Mouse (Mus musculus) heart, postnatal 14 days (tissue): ENCODE data around the gene Unc5cl. TPM values are rescaled to one million over a fixed set of nuclear protein-coding genes. Genes with fewer than 3 reads are reported as not detected.
A peak's percentile ranks its signal among the peaks of the same experiment; 100 is the strongest.

Experiments
- DNase-seq, 2 experiments: peaks; one replicate each; pipeline ENCODE4 v3.0.0; 2021 to 2022
- intact Hi-C: fragments of 180-260 bp; cut with DNase I; formaldehyde crosslinking; loops from one replicate; pipeline ENCODE4 v1.15.1; 2025
- total RNA-seq, 2 experiments: library from RNA; stranded (reverse); gene quantifications; 2 replicates each; pipeline ENCODE4 v1.2.3; 2021

Gene Unc5cl
- total RNA-seq, 2 experiments from 2014 or later = 0.17 to 0.83 TPM

- no peak for DNase-seq
- intact Hi-C loops = no loop called here
Measured at GRCm38 (mm10) chr17:48427852-48428530, 26.7 kb upstream of the Unc5cl start.

GRCm38 (mm10) chr17:48430394-48430793 lies 24.3 kb upstream of the Unc5cl start:
- DNase-seq = peak; percentile 32 to 42
- intact Hi-C loops = no loop called here

- no peak for DNase-seq
- intact Hi-C loops = no loop called here
Measured at GRCm38 (mm10) chr17:48431054-48431453, 23.6 kb upstream of the Unc5cl start.

- intact Hi-C loops = no loop called here
Measured at GRCm38 (mm10) chr17:48432158-48432980, 22.3 kb upstream of the Unc5cl start, which contains the start of gene Apobec2. Apobec2 (minus strand) TSS chr17:48432930.

GRCm38 (mm10) chr17:48433006-48433655 lies 21.6 kb upstream of the Unc5cl start:
- intact Hi-C loops = no loop called here

More at GRCm38 (mm10) chr17:48432158-48432980, 22.3 kb upstream of the Unc5cl start, which contains the start of gene Apobec2:
- peak; percentile 65 to 82 for DNase-seq

GRCm38 (mm10) chr17:48433689-48434330 lies 20.9 kb upstream of the Unc5cl start:
- DNase-seq = no peak
- intact Hi-C loops = no loop called here

More at GRCm38 (mm10) chr17:48433006-48433655, 21.6 kb upstream of the Unc5cl start:
- DNase-seq = no peak

- intact Hi-C loops = no loop called here
- DNase-seq = no peak
Measured at GRCm38 (mm10) chr17:48434479-48434878, 20.2 kb upstream of the Unc5cl start.

GRCm38 (mm10) chr17:48436487-48436886 lies 18.2 kb upstream of the Unc5cl start:
- intact Hi-C loops = no loop called here

GRCm38 (mm10) chr17:48437421-48437911 lies 17.2 kb upstream of the Unc5cl start:
- intact Hi-C loops = no loop called here
- DNase-seq = peak; percentile 46 to 62

More at GRCm38 (mm10) chr17:48436487-48436886, 18.2 kb upstream of the Unc5cl start:
- DNase-seq = peak; percentile 35 to 57

- no peak for DNase-seq
- intact Hi-C loops = no loop called here
Measured at GRCm38 (mm10) chr17:48442745-48443457, 11.8 kb upstream of the Unc5cl start.

GRCm38 (mm10) chr17:48443542-48444145 lies 11.1 kb upstream of the Unc5cl start:
- DNase-seq = no peak
- intact Hi-C loops = no loop called here

- intact Hi-C loops = no loop called here
- DNase-seq = no peak
Measured at GRCm38 (mm10) chr17:48447675-48448074, 7.0 kb upstream of the Unc5cl start.

- intact Hi-C loops = no loop called here
- no peak for DNase-seq
Measured at GRCm38 (mm10) chr17:48450666-48451352, 3.9 kb upstream of the Unc5cl start.

GRCm38 (mm10) chr17:48451353-48451675 lies 3.4 kb upstream of the Unc5cl start, which contains the start of gene Tspo2:
Tspo2 (minus strand) TSS chr17:48451522.
- DNase-seq = no peak
- intact Hi-C loops = no loop called here

- intact Hi-C loops = no loop called here
- no peak for DNase-seq
Measured at GRCm38 (mm10) chr17:48451753-48452444, 2.8 kb upstream of the Unc5cl start.

GRCm38 (mm10) chr17:48453489-48453888 lies 1.2 kb upstream of the Unc5cl start:
- no peak for DNase-seq
- intact Hi-C loops = no loop called here

- intact Hi-C loops = no loop called here
- DNase-seq = no peak
Measured at GRCm38 (mm10) chr17:48454190-48454589, 511 bp upstream of the Unc5cl start.

GRCm38 (mm10) chr17:48455955-48456354 lies 1.3 kb downstream of the Unc5cl start:
- no peak for DNase-seq
- intact Hi-C loops = no loop called here
